Mouse (Mus musculus) hindbrain, embryonic 14.5 days (tissue): ENCODE results near the gene Brms1. TPM values are rescaled to one million over a fixed set of nuclear protein-coding genes. Genes with fewer than 3 reads are reported as not detected.
A peak's percentile ranks its signal among the peaks of the same experiment; 100 is the strongest.

Experiments used
- ATAC-seq: fragments of 200-750 bp; cut with Nextera tagmentation; 2 replicates; pipeline ENCODE4 v1.8.0; 2017; ENCODE audit warnings: moderate number of reproducible peaks, mild to moderate bottlenecking, moderate TSS enrichment, moderate library complexity; ENCODE audit not compliant: low FRiP score
- DNase-seq: peaks from one replicate; pipeline ENCODE4 v3.0.0-alpha.2; 2015; ENCODE audit warnings: low spot score
- H3K27ac ChIP-seq: fragments of 300-500 bp; sonication (generic); 2 replicates; pipeline ENCODE4 v1.5.1; 2014; ENCODE audit warnings: mild to moderate bottlenecking, moderate library complexity
- H3K27me3 ChIP-seq: fragments of 300-500 bp; sonication (generic); 2 replicates; pipeline ENCODE4 v1.6.1; 2014; ENCODE audit warnings: mild to moderate bottlenecking, low read length, mixed read lengths; ENCODE audit not compliant: control insufficient read depth, insufficient read depth
- H3K36me3 ChIP-seq: fragments of 300-500 bp; sonication (generic); replicated peaks from 2 replicates; pipeline ENCODE4 v1.6.1; 2014; ENCODE audit not compliant: control insufficient read depth, insufficient read depth
- H3K4me1 ChIP-seq: fragments of 300-500 bp; sonication (generic); replicated peaks from 2 replicates; pipeline ENCODE4 v1.6.1; 2014; ENCODE audit warnings: antibody characterized with exemption, low read length, mixed read lengths; ENCODE audit not compliant: control insufficient read depth, insufficient read depth
- H3K4me2 ChIP-seq: fragments of 300-500 bp; sonication (generic); replicated peaks from 2 replicates; pipeline ENCODE4 v1.6.1; 2014; ENCODE audit warnings: mild to moderate bottlenecking, moderate library complexity
- H3K4me3 ChIP-seq: fragments of 300-500 bp; sonication (generic); replicated peaks from 2 replicates; pipeline ENCODE4 v1.5.1; 2014; ENCODE audit warnings: mild to moderate bottlenecking, low read length
- H3K9ac ChIP-seq: fragments of 300-500 bp; sonication (generic); 2 replicates; pipeline ENCODE4 v1.6.1; 2014
- H3K9me3 ChIP-seq: fragments of 300-500 bp; sonication (generic); 2 replicates; pipeline ENCODE4 v1.6.1; 2016; ENCODE audit warnings: low read length; ENCODE audit not compliant: control insufficient read depth
- WGBS: fragments of 180-500 bp; shearing (Covaris S2); extraction: QIAGEN DNeasy Blood & Tissue Kit; methylation state at CpG from one replicate; pipeline ENCODE4 v1.1.7; 2014; 5-methylcytosine and 5-hydroxymethylcytosine counted together
- polyA plus RNA-seq: library from polyadenylated mRNA; unstranded; fragments of >200 nt; fragmentation: Nextera tagmentation; extraction: Ambion mirVana; gene quantifications from 2 replicates; pipeline ENCODE4 v1.2.1, GENCODE M21; 2014

Brms1 gene
- polyA plus RNA-seq, 1 experiment from 2014 or later = 28.6 TPM

- H3K27me3 ChIP-seq = peaks cover 46% of the 10 kb centered on the region
- no peak within 1 kb of the TSS; the same call in 1 of the 2 replicates for H3K4me2 ChIP-seq
- peaks cover 40% of the 10 kb centered on the region for H3K36me3 ChIP-seq
- no peak within 1 kb of the TSS for H3K27ac ChIP-seq
- H3K9ac ChIP-seq = peak within 1 kb of the TSS; percentile 10; the same call in 1 of the 2 replicates
- no peaks in the 10 kb centered on the region for H3K9me3 ChIP-seq
- WGBS = 17% methylated on average over 14 of the region's 14 CpGs
- H3K4me1 ChIP-seq = 0 out of 2 replicates have a peak, but pooled peaks cover 8% of the 10 kb centered on the region
- peak; percentile 48 for DNase-seq
- no peak within 1 kb of the TSS for H3K4me3 ChIP-seq
- ATAC-seq = no peak; the same call in 1 of the 2 replicates
These were observed 9.1 kb downstream of the Brms1 start, which contains the start of gene Rin1 for GRCm38 (mm10) chr19:5050047-5050905. Gene Rin1, plus strand, starts transcription at chr19:5050481.

DNA sequence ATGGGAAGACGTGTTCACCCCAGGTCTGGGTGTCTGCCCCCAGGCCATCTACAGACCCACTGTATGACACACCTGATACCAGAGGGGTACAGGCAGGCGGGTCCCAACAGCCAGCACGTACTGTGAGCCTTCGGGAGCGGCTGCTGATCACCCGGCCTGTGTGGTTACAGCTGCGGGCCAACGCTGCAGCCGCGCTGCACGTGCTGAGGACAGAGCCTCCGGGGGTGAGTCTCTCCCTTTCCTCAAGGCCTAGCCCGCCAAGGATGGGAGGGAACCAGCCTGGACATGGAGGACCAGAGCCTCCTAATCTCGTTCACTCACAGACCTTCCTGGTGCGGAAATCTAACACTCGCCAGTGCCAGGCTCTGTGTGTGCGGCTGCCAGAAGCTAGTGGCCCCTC, 9.9 kb downstream of the Brms1 start:
- Histone ChIP-seq H3K27me3 (peaks cover 46% of the 10 kb centered on the region), H3K4me2 (no peak overlapping the region; the same call in 1 of the 2 replicates), H3K36me3 (peaks cover 34% of the 10 kb centered on the region), H3K9ac (peak overlapping the region; percentile 10; the same call in 1 of the 2 replicates), H3K4me1 (0 out of 2 replicates have a peak, but pooled peaks cover 8% of the 10 kb centered on the region), H3K4me3 (no peak overlapping the region), H3K9me3 (no peaks in the 10 kb centered on the region), H3K27ac (no peak overlapping the region)
- WGBS = 11% methylated on average over 17 of the region's 17 CpGs
- ATAC-seq = no peak
- no peak for DNase-seq

- WGBS = 37% methylated on average over 3 of the region's 3 CpGs
- no peak overlapping the region for H3K4me2 ChIP-seq
- no peak for ATAC-seq
These were observed 10.4 kb downstream of the Brms1 start for GRCm38 (mm10) chr19:5051515-5051914.

DNA sequence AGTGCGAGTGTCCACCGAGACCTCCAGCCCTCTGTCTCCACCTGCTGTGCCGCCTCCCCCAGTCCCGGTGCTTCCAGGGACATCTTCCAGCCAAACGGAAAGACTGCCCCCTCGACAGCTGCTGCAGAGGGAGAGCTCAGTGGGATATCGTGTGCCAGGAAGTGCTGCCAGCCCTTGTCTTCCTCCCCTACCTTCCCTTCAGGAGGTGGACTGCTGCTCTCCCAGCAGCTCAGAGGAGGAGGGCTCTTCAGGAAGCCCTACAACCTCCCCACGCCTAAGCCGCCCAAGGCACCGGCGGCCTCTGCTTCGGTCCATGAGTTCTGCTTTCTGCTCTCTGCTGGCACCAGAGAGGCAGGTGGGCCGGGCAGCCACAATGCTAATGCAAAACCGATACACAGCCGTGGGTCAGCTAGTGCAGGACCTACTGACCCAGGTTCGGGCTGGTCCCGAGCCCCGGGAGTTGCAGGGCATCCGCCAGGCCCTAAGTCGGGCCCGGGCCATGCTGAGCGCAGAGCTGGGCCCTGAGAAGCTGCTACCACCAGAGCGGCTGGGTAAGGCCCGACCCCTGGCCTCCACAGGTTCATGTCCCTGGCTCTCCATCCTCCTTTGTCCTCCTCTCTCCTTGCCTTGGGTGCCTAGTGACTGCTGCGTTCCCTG, 11.1 kb downstream of the Brms1 start:
- ATAC-seq (no peak), DNase-seq (no peak)
- Histone ChIP-seq H3K9me3 (no peaks in the 10 kb centered on the region), H3K4me3 (no peak overlapping the region), H3K36me3 (peaks cover 22% of the 10 kb centered on the region), H3K4me1 (0 out of 2 replicates have a peak, but pooled peaks cover 8% of the 10 kb centered on the region), H3K27me3 (peaks cover 46% of the 10 kb centered on the region), H3K27ac (no peak overlapping the region), H3K4me2 (no peak overlapping the region), H3K9ac (no peak overlapping the region)
- WGBS = 25% methylated on average over 24 of the region's 25 CpGs

More at GRCm38 (mm10) chr19:5051515-5051914, 10.4 kb downstream of the Brms1 start:
- H3K9me3 ChIP-seq = no peaks in the 10 kb centered on the region
- peaks cover 46% of the 10 kb centered on the region for H3K27me3 ChIP-seq
- no peak for DNase-seq
- no peak overlapping the region for H3K4me3 ChIP-seq
- peak overlapping the region; percentile 10; the same call in 1 of the 2 replicates for H3K9ac ChIP-seq
- H3K27ac ChIP-seq = no peak overlapping the region
- 0 out of 2 replicates have a peak, but pooled peaks cover 8% of the 10 kb centered on the region for H3K4me1 ChIP-seq
- H3K36me3 ChIP-seq = peaks cover 30% of the 10 kb centered on the region

- no peak overlapping the region for H3K4me2 ChIP-seq
- 0 out of 2 replicates have a peak, but pooled peaks cover 8% of the 10 kb centered on the region for H3K4me1 ChIP-seq
- DNase-seq (no peak), ATAC-seq (no peak)
- no peak overlapping the region for H3K27ac ChIP-seq
- H3K4me3 ChIP-seq = no peak overlapping the region
- H3K9ac ChIP-seq = no peak overlapping the region
- WGBS = 60% methylated on average over 17 of the region's 17 CpGs
- H3K9me3 ChIP-seq = no peaks in the 10 kb centered on the region
- H3K36me3 ChIP-seq = peaks cover 16% of the 10 kb centered on the region
- peaks cover 46% of the 10 kb centered on the region for H3K27me3 ChIP-seq
These were observed 11.7 kb downstream of the Brms1 start for GRCm38 (mm10) chr19:5052853-5053252.

- peaks cover 7% of the 10 kb centered on the region for H3K36me3 ChIP-seq
- no peak overlapping the region for H3K4me2 ChIP-seq
- WGBS = 17% methylated on average over 9 of the region's 9 CpGs
- no peak overlapping the region for H3K9ac ChIP-seq
- H3K4me3 ChIP-seq = no peak overlapping the region
- ATAC-seq (no peak), DNase-seq (peak; percentile 33)
- 0 out of 2 replicates have a peak, but pooled peaks cover 8% of the 10 kb centered on the region for H3K4me1 ChIP-seq
- no peak overlapping the region for H3K27ac ChIP-seq
- peaks cover 46% of the 10 kb centered on the region for H3K27me3 ChIP-seq
- no peaks in the 10 kb centered on the region for H3K9me3 ChIP-seq
These were observed 12.8 kb downstream of the Brms1 start for GRCm38 (mm10) chr19:5053909-5054308.

GRCm38 (mm10) chr19:5056251-5056650, 15.1 kb downstream of the Brms1 start:
- H3K4me1 ChIP-seq = 0 out of 2 replicates have a peak, but pooled peaks cover 10% of the 10 kb centered on the region
- DNase-seq (peak; percentile 75), ATAC-seq (peak; percentile 22; the same call in 1 of the 2 replicates)
- H3K4me3 ChIP-seq = no peak overlapping the region
- peaks cover 28% of the 10 kb centered on the region for H3K27me3 ChIP-seq
- no peak overlapping the region for H3K4me2 ChIP-seq
- no peaks in the 10 kb centered on the region for H3K36me3 ChIP-seq
- H3K27ac ChIP-seq = no peak overlapping the region
- no peaks in the 10 kb centered on the region for H3K9me3 ChIP-seq
- H3K9ac ChIP-seq = no peak overlapping the region
- WGBS = 17% methylated on average over 6 of the region's 6 CpGs

DNA sequence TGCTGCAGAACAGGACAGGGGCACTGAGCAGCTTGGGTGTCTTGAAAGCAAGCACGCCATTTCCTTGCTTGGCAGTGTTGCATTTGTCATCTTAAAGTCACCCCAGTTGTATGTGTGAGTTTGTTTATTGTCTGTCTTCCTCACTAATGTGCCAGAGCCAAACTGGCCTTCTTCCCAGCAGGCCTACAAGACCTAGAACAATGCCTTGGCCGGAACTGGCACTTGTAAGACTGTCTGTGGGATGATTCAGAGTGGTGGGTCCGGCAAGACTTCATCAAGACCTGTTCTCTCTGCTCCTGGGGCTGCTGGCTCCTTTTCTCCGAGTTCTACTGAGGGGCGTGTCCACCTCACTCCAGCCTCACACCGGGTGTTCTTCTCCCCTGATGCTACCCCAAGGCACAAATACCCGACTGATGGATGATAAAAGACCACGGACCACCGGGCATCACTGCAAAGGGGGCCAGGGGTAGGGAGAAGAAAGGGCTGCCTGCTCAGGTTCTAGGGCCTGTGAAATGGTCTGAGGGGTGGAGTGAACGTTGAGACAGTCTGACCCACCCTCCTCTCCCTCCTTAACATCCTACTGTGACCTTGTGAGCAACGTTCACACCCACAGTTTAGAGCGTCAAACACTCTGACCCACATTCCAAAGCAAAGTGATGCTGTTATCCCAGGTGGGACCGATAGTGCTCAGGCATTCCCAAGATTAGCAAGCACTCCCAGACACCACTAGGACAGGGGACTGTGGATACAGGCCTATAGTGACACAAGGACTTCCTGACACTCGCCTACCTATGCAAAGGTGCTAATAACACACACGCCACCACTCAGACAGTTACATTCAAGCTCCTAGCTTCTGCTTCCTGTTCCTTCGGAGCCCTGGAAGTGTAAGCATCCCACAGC, 17.0 kb downstream of the Brms1 start:
- Histone ChIP-seq H3K9me3 (no peaks in the 10 kb centered on the region), H3K4me2 (no peak overlapping the region), H3K9ac (no peak overlapping the region), H3K27me3 (peaks cover 9% of the 10 kb centered on the region), H3K27ac (no peak overlapping the region), H3K36me3 (no peaks in the 10 kb centered on the region), H3K4me1 (0 out of 2 replicates have a peak, but pooled peaks cover 10% of the 10 kb centered on the region), H3K4me3 (no peak overlapping the region)
- no peak for ATAC-seq
- DNase-seq = no peak
- WGBS = 30% methylated on average over 16 of the region's 16 CpGs
